Mouse (Mus musculus): ENCODE data around the gene Faf1.

Gene Faf1

GRCm38 (mm10) chr4:110006044-110006443 lies 329.7 kb downstream of the Faf1 start:
- no peaks in the 10 kb centered on the region for H3K27me3 ChIP-seq (ENCODE audit: control insufficient read depth, insufficient read depth, low read length, poor library complexity, severe bottlenecking)
- no peaks in the 10 kb centered on the region for H3K36me3 ChIP-seq (ENCODE audit: control insufficient read depth, insufficient read depth, low read length, poor library complexity, severe bottlenecking)
- DNase-seq (ENCODE audit: low read depth, low spot score) = no peak

Measured in splenic B cell, adult 2 months (primary cell).